Mouse (Mus musculus) left cerebral cortex, adult 8-10 months (tissue): ENCODE measurements around the gene Il17re. TPM values are rescaled to one million over a fixed set of nuclear protein-coding genes. Genes with fewer than 3 reads are reported as not detected.
A peak's percentile ranks its signal among the peaks of the same experiment; 100 is the strongest.

ENCODE experiments used
- DNase-seq, 2 experiments: peaks; one replicate each; pipeline ENCODE4 v3.0.0; 2022; ENCODE audit warnings: low spot score in 2 of 2
- total RNA-seq, 4 experiments: library from RNA; stranded (reverse); gene quantifications; 2 replicates each; pipeline ENCODE4 v1.2.4; 2022

The Il17re gene
- under 1 TPM; 0.24 to 0.74 (median 0.58) TPM for total RNA-seq

- DNase-seq = no peak
Observed at GRCm38 (mm10) chr6:113457952-113458534, at the start of gene Il17re. Gene Il17re, plus strand, starts transcription at chr6:113458484.

- DNase-seq = no peak
Observed at GRCm38 (mm10) chr6:113410001-113410400, 48.3 kb upstream of the Il17re start.

- DNase-seq = no peak
Observed at GRCm38 (mm10) chr6:113416416-113416815, 41.9 kb upstream of the Il17re start.

- no peak for DNase-seq
Observed at GRCm38 (mm10) chr6:113418441-113419198, 39.7 kb upstream of the Il17re start.

- DNase-seq = peak; percentile 91 to 98
Observed at GRCm38 (mm10) chr6:113419199-113419587, 39.1 kb upstream of the Il17re start, which contains the start of gene Rpusd3. Gene Rpusd3, minus strand, starts transcription at chr6:113419340.

- no peak for DNase-seq
Observed at GRCm38 (mm10) chr6:113423000-113423399, 35.3 kb upstream of the Il17re start.

- DNase-seq = no peak
Observed at GRCm38 (mm10) chr6:113424187-113424586, 34.1 kb upstream of the Il17re start.

GRCm38 (mm10) chr6:113426696-113427095 lies 31.6 kb upstream of the Il17re start:
- DNase-seq = no peak

GRCm38 (mm10) chr6:113427397-113427796 lies 30.9 kb upstream of the Il17re start:
- no peak for DNase-seq

GRCm38 (mm10) chr6:113428006-113428405 lies 30.3 kb upstream of the Il17re start:
- no peak for DNase-seq

- no peak for DNase-seq
Observed at GRCm38 (mm10) chr6:113429965-113430364, 28.3 kb upstream of the Il17re start.

GRCm38 (mm10) chr6:113430846-113431245 lies 27.4 kb upstream of the Il17re start:
- DNase-seq = no peak

GRCm38 (mm10) chr6:113431801-113432200 lies 26.5 kb upstream of the Il17re start:
- no peak for DNase-seq

- DNase-seq = no peak
Observed at GRCm38 (mm10) chr6:113433661-113434060, 24.6 kb upstream of the Il17re start.

- no peak for DNase-seq
Observed at GRCm38 (mm10) chr6:113434691-113435090, 23.6 kb upstream of the Il17re start.

GRCm38 (mm10) chr6:113435664-113436205 lies 22.5 kb upstream of the Il17re start, which contains the start of gene Cidec:
Gene Cidec, minus strand, starts transcription at chr6:113435760.
- no peak for DNase-seq

- no peak for DNase-seq
Observed at GRCm38 (mm10) chr6:113437135-113437534, 21.1 kb upstream of the Il17re start.

GRCm38 (mm10) chr6:113438721-113439430 lies 19.4 kb upstream of the Il17re start:
- no peak for DNase-seq

- DNase-seq = no peak
Observed at GRCm38 (mm10) chr6:113440686-113441085, 17.6 kb upstream of the Il17re start.

GRCm38 (mm10) chr6:113441147-113441680 lies 17.1 kb upstream of the Il17re start:
- no peak for DNase-seq

- DNase-seq = no peak
Observed at GRCm38 (mm10) chr6:113442087-113442441, 16.2 kb upstream of the Il17re start.
